Mouse (Mus musculus) C2C12 (cell line): ENCODE results near the gene Rpl12.

Experiments used
- CTCF ChIP-seq: IDR thresholded peaks from one replicate; pipeline ENCODE4 v1.5.1; 2011; ENCODE audit not compliant: control insufficient read depth, insufficient read depth, insufficient read length
- FOSL1 ChIP-seq: IDR thresholded peaks from one replicate; pipeline ENCODE4 v1.8.0; 2011; ENCODE audit warnings: mild to moderate bottlenecking, low read length; ENCODE audit not compliant: poor library complexity, insufficient read depth, severe bottlenecking
- MAX ChIP-seq: IDR thresholded peaks from one replicate; pipeline ENCODE4 v1.6.1; 2011; ENCODE audit warnings: mild to moderate bottlenecking, control low read depth
- MYOD1 ChIP-seq: IDR thresholded peaks from one replicate; pipeline ENCODE4 v1.6.1; 2011; ENCODE audit warnings: low read depth; ENCODE audit not compliant: control insufficient read depth, insufficient read length

GRCm38 (mm10) chr2:32947454-32947853 is 13.9 kb upstream of the Rpl12 start:
- no peak for TF ChIP-seq CTCF
- no peak for TF ChIP-seq MAX
- TF ChIP-seq MYOD1: no peak
- no peak for TF ChIP-seq FOSL1
